Mouse (Mus musculus): ENCODE measurements at regions not wholly inside any gene's neighbourhood (a gene's known extent, or its start where the extent isn't known, plus 50 kb on each side); places are given as distances from the start of the nearest gene placed in this dataset.

DNA sequence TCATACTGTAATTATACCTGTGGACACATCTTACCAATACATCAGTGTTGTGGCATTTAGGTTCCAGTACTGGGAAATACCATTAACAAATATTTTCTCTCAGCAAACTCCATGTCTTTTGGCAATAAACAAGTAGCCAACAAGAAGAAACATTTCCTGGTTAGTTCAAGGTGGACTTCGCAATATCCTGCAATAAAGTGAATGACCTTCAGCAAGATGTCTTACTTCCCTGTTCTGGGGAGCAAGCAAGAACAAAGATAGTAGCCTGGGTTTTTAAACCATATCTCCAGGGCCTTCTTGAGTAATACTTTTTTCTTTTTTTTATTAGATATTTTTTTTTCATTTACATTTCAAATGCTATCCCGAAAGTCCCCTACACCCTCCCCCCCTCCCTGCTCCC, 760.0 kb downstream of the Nap1l3 start:
- Histone ChIP-seq H3K79me2 (ENCODE audit: control insufficient read depth, insufficient read depth, low read length, poor library complexity) (no peaks in the 10 kb centered on the region), H3K9me3 (replicated peaks; ENCODE audit: insufficient read depth, low read length) (no peaks in the 10 kb centered on the region), H3K36me3 (ENCODE audit: control insufficient read depth in 1 of 2, insufficient read depth in 2 of 2, low read length in 2 of 2) (no peaks in the 10 kb centered on the region), H3K27me3 (ENCODE audit: control insufficient read depth in 1 of 2, insufficient read depth in 2 of 2, low read length in 2 of 2) (no peaks in the 10 kb centered on the region), H3K4me3 (ENCODE audit: control insufficient read depth in 1 of 2, insufficient read depth in 1 of 2, low read depth in 2 of 2, low read length in 2 of 2) (no peak overlapping the region), H3K4me1 (ENCODE audit: control insufficient read depth in 1 of 2, insufficient read depth in 2 of 2, low read length in 2 of 2) (no peaks in the 10 kb centered on the region), H3K27ac (ENCODE audit: control insufficient read depth, low read depth, low read length) (no peak overlapping the region), H3K9ac (ENCODE audit: control insufficient read depth, low read depth, low read length, poor library complexity, severe bottlenecking) (no peak overlapping the region)
- TF ChIP-seq HCFC1 (IDR thresholded peaks at IDR 0.05; ENCODE audit: low read depth, low read length) (no peak), USF1 (IDR thresholded peaks at IDR 0.05; ENCODE audit: low read depth, low read length) (no peak), E2F4 (IDR thresholded peaks at IDR 0.05; ENCODE audit: borderline replicate concordance, low read depth, low read length) (no peak), USF2 (IDR thresholded peaks at IDR 0.05; ENCODE audit: borderline replicate concordance in 1 of 2, insufficient read depth in 1 of 2, low read depth in 1 of 2, low read length in 2 of 2) (no peak)
- DNase-seq (ENCODE audit: low read depth, low spot score): peak; percentile 28

DNA sequence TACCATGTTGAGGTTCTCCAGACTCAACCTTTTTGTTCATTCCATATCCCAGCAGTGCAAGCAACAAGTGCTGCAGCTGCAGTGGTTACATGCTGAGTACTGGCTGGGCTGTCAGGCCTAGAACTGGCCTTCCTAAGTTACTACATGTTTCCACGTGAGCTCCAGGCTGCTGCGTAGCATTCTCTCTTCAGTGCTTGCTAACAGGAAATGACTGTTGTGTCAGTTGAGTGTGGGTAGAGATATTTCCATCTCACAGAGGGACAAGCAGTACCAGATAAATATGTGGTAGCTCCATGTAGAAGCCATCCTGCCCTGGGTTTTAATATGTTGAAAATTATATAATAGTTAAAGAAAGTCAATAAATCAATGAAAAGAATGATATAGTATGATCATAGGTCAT, 785.1 kb downstream of the Nap1l3 start:
- Histone ChIP-seq H3K27ac (ENCODE audit: control insufficient read depth, low read depth, low read length) (no peak overlapping the region; the same call in 1 of the 2 replicates), H3K79me2 (ENCODE audit: control insufficient read depth, insufficient read depth, low read length, poor library complexity) (no peaks in the 10 kb centered on the region), H3K9me3 (replicated peaks; ENCODE audit: insufficient read depth, low read length) (no peaks in the 10 kb centered on the region), H3K36me3 (ENCODE audit: control insufficient read depth in 1 of 2, insufficient read depth in 2 of 2, low read length in 2 of 2) (peaks cover 0 to 4% of the 10 kb centered on the region in 2 experiments; a peak in 1 of 4 replicates), H3K9ac (ENCODE audit: control insufficient read depth, low read depth, low read length, poor library complexity, severe bottlenecking) (no peak overlapping the region), H3K4me1 (ENCODE audit: control insufficient read depth in 1 of 2, insufficient read depth in 2 of 2, low read length in 2 of 2) (peaks cover 0 to 3% of the 10 kb centered on the region in 2 experiments; a peak in 2 of 4 replicates), H3K4me3 (ENCODE audit: control insufficient read depth in 1 of 2, insufficient read depth in 1 of 2, low read depth in 2 of 2, low read length in 2 of 2) (no peak overlapping the region), H3K27me3 (ENCODE audit: control insufficient read depth in 1 of 2, insufficient read depth in 2 of 2, low read length in 2 of 2) (no peaks in the 10 kb centered on the region)
- TF ChIP-seq MYC (IDR thresholded peaks at IDR 0.05; ENCODE audit: low read depth, low read length) (no peak), ZC3H11A (IDR thresholded peaks at IDR 0.05; ENCODE audit: low read depth, low read length) (no peak), RAD21 (IDR thresholded peaks at IDR 0.05; ENCODE audit: low read depth, low read length) (no peak), KAT2A (conservative IDR thresholded peaks at IDR 0.05; ENCODE audit: low read depth, low read length) (no peak), TCF12 (IDR thresholded peaks at IDR 0.05; ENCODE audit: low read depth, low read length) (0 out of 2 replicates have a peak, but pooled peaks have one; percentile 27), POLR2AphosphoS5 (IDR thresholded peaks at IDR 0.05; ENCODE audit: borderline replicate concordance, low read depth, low read length) (no peak), USF2 (IDR thresholded peaks at IDR 0.05; ENCODE audit: borderline replicate concordance in 1 of 2, insufficient read depth in 1 of 2, low read depth in 1 of 2, low read length in 2 of 2) (no peak), MYB (IDR thresholded peaks at IDR 0.05; ENCODE audit: low read depth, low read length) (peak; percentile 83), EP300 (IDR thresholded peaks at IDR 0.05; ENCODE audit: low read depth in 1 of 2, low read length in 2 of 2) (peak; percentile 50 to 81)
- peak; percentile 53 for DNase-seq (ENCODE audit: low read depth, low spot score)

DNA sequence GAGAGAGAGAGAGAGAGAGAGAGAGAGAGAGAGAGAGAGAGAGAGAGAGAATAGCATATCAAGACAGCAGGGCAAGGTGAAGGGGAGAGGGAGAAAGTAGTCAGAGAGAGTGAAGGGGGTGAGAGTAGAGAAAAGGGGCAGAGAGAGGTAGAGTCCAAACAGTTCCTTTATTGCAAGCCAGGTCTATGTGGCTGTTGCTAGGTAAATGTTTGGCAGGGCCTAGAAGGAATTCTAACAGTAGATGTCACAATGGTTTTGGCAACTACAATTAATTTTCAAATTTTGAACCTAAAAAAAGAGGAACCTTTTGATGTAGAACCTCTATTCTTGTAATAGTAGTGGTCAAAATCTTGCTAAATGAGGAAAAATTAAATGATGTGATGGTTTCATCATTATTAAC, 804.3 kb downstream of the Nap1l3 start:
- Histone ChIP-seq H3K79me2 (ENCODE audit: control insufficient read depth, insufficient read depth, low read length, poor library complexity) (no peaks in the 10 kb centered on the region), H3K4me1 (ENCODE audit: control insufficient read depth in 1 of 2, insufficient read depth in 2 of 2, low read length in 2 of 2) (no peaks in the 10 kb centered on the region), H3K27ac (ENCODE audit: control insufficient read depth, low read depth, low read length) (no peak overlapping the region), H3K36me3 (ENCODE audit: control insufficient read depth in 1 of 2, insufficient read depth in 2 of 2, low read length in 2 of 2) (no peaks in the 10 kb centered on the region), H3K27me3 (ENCODE audit: control insufficient read depth in 1 of 2, insufficient read depth in 2 of 2, low read length in 2 of 2) (no peaks in the 10 kb centered on the region), H3K9ac (ENCODE audit: control insufficient read depth, low read depth, low read length, poor library complexity, severe bottlenecking) (no peak overlapping the region), H3K4me3 (ENCODE audit: control insufficient read depth in 1 of 2, insufficient read depth in 1 of 2, low read depth in 2 of 2, low read length in 2 of 2) (no peak overlapping the region), H3K9me3 (replicated peaks; ENCODE audit: insufficient read depth, low read length) (no peaks in the 10 kb centered on the region)
- no peak for DNase-seq (ENCODE audit: low read depth, low spot score)
- TF ChIP-seq MYB (IDR thresholded peaks at IDR 0.05; ENCODE audit: low read depth, low read length): no peak

Data from MEL (cell line).